Mouse (Mus musculus) frontal cortex, adult 2 months (tissue): ENCODE data around the gene Gzmm. TPM values are rescaled to one million over a fixed set of nuclear protein-coding genes. Genes with fewer than 3 reads are reported as not detected.

Experiments
- DNase-seq, 2 experiments: peaks; one replicate each; pipeline ENCODE4 v3.0.0; 2022; ENCODE audit warnings: low spot score in 1 of 2; ENCODE audit errors: extremely low spot score in 1 of 2
- polyA plus RNA-seq: library from polyadenylated mRNA; depleted of rRNA; stranded (reverse); fragments of >200 nt; gene quantifications from 2 replicates; pipeline ENCODE4 v1.2.3, GENCODE M21; 2012

The Gzmm gene
- polyA plus RNA-seq, 1 experiment = 1.8 TPM

DNA sequence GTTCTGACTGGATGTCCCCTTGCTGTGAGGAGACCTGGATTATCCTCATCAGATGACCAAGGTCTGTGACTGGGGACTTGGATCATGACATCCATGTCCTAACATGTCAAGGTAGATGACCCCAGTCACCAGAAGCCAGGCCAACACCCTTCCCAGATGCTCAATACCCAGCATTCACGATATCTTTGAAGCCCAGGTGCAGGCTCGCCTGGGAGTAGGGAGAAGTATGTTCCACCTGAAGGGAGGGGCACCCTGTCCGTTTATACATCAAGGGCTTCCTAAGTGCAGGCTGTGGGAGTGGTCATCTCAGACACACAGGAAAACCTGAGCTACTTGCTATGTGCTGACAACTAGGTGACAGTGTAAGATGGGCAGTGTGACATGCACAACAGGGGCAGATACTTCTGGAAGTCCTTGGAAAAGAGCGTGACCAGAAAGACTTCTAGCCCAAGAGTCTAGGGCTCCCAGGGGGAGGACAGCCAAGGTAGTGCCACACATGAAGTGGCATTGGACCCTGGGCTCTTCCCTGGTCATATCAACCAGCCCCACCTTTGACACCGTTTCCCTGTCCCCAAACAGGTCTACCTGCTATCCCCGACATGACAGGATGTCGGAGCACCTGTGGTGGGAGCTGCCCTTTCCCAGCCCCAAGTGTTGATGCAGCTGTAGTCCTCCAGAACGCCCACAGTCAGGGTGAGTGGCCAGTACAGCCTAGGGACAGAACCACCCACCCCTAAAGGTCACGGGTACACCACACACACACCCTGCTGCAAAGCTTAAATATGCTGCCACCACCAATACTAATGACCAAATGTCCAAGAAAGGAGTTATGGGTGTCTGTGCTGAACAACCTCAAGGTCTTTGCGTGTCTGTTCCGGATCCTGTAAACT lies 8.0 kb upstream of the Gzmm start:
- no peak for DNase-seq

DNA sequence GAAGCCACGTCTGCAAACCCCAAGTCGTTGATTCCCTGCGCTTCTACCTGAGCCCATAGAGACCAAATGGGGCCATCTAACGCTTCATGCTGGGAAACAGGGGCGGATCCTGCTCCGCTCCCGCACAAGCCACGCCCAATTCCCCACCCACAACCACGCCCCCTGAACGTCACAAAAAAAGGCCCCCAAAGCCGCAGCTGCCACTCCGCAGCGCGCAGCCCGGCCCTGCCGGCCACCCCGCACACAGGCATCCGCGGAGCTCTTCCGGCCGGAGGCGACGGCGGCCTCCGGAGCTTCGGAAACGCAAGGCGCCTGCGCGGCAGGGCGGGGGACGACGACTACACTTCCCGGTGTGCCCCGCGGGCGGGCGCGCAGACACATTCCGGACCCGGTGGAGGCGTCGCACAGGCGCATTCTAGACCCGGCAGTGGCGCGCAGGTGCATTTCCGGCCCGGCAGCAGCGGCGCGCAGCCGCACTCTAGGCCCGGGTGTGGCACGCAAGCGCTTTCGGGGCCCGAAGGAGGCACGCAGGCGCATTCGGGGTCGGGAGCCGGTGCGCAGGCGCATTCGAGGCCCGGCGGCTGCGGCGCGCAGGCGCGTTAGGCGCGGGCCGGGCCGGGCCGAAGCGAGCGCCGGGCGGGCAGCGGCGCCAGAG lies 7.1 kb upstream of the Gzmm start, which contains the start of gene Cdc34:
Cdc34 (plus strand) TSS at position 605 of the 655 bp plus-strand sequence.
- DNase-seq = peak; percentile 98 to 100

DNA sequence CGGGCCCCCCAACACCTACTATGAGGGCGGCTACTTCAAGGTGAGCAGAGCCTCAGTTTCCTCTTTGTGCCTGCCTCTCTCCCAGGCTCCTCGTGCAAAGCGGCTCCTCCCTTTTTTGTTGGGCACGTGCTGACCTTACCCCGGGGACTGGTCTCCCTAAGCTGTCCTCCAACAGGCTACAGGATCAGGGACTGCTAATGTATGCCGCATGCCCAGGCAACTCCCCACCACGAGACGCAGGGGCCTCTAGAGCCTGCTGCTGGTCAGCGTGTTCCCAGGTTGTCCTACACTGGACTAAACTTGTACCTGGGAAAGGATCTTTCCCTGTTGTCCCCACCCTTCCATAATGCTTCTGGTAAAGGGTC lies 6.3 kb upstream of the Gzmm start:
- no peak for DNase-seq

DNA sequence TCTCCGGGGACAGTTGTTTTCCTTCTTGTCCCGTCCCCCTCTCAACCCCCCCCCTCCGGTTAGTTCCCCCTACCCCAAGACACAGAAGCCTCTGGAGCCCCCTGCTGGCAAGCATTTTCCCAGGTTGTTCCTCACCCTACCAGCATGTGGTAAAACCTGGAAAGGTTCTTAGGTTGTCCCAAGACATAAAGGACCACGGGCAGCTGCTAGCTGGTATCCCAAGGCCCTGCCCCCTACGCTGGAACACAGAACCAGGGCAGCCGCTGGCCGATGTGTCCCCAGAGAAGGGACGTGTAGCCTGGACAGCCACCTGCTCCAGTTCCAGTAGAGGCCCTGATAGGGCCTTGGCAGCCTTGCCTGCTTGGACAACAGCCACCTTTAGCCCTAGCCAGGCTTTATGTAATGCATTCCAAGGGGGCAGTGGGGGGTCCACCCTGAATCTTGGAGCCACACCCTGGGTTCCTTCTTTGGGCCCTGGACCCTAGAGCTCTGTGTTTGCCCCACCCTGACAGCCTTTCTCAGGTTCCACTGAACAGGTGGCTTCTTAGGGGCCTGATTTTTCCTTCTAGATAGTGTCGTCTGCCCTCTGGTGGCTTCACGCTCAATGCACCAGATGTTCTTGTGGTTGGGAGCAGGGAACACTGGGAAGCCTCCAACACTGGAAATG lies 5.8 kb upstream of the Gzmm start:
- peak in 1 of 2 experiments; percentile 61 for DNase-seq

DNA sequence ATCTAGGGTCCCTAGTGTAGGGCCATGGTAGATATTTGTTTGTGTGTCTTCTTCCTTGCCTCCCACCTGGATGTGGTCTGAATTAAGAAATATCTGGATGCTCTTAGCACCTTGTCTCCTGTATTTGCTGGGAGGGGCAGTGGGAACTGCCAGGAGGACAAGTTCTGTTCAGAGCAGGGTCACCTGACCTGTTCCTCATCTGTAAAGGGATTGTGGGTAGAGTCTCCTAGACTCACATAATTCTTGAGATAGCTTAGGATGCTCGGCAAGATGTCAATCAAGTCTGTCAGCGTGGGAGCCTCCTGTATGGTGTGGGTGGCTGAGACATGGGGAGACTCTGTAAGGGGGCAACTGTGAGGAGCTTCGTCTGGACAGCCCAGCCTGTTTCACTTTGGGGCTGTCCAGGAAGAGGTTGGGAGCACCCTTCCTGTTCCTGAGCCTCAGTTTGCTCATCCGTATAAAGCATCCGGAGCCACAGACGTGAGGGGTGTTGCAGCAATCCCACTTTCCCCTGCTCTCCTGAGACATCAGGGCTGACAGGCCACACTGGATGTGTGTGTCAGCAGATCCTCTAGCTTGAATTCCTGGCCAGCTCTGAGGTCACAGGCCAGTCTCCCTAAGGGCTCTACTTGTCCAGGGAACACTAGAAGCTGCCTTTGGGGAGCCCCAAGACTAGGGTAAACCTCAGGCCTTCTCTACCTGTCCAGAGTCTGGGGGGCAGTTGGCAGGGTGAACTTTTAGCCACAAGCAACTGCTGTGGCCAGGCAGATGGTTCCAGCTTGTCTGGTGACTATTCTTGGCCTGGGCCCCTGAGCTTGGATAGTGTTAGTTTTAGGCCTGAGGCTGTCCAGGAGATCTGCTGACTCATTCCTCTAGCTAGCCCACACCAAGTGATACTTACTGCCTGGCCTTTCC lies 4.8 kb upstream of the Gzmm start:
- DNase-seq = no peak

DNA sequence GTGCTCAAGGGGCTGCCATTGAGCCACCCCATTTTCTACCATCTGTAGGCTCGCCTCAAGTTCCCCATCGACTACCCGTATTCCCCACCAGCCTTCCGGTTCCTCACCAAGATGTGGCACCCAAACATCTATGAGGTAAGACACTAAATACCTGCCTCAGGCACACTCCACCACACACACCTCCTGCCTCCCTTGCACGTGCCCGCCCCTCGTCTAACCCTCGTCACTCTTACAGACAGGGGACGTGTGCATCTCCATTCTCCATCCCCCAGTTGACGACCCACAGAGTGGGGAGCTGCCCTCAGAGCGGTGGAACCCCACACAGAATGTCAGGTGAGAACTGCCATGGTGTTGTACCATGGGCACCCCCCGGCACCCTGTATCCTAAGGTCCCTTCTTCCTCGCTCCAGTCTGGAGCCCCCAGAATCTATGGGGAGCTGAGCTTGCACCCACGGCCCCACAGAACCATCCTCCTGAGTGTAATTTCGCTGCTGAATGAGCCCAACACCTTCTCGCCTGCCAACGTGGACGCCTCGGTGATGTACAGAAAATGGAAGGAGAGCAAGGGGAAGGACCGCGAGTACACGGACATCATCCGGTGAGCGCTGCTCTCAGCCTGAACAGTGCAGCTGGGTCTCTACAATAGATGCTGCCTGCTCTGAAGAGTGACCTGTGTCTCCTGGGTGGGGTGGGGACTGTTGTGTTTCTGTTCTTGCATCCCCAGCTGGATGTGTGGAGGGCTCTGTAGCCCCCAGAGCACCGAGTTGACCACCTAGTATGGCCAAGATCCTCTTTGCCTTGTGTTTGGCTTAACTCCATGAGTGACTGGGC lies 3.8 kb upstream of the Gzmm start:
- DNase-seq = no peak

DNA sequence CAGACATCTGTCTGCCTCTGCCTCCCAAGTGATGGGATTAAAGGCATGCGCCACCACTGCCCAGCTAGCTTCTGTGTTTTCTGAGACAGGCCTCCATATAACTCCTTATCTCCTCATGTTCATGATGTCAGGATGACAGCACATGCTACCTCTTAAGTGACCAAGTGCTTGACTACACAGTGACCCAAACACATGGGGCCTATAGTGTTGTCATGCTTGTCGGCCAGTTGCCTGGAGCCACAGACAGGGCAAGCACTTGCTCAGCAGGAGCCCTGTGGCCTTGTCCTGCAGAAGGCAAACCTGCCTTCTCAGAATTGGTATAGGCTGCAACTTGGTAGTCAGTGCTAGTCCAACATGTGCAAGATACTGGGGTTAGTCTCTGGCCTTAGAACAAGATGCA lies 2.6 kb upstream of the Gzmm start:
- DNase-seq = no peak

DNA sequence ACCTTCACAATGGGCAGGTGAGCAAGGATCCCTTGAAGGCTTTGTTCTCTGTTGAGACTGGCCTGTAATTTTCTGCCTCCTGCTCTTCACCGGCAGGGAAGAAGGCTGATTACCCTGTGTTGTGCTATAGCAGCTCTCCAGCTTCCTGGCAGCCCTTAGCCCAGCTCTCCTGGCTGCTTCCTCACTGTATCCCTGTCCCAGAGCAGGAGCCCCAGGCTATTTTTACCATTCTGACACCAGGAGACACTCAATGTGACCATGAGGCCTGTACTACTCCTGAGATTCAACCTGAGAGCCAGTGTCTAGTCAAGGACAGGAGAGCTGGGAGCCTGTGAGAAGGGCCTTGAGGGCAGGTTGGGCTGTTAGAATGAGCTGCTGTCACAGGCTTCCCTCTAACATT lies 2.1 kb upstream of the Gzmm start:
- DNase-seq = no peak

DNA sequence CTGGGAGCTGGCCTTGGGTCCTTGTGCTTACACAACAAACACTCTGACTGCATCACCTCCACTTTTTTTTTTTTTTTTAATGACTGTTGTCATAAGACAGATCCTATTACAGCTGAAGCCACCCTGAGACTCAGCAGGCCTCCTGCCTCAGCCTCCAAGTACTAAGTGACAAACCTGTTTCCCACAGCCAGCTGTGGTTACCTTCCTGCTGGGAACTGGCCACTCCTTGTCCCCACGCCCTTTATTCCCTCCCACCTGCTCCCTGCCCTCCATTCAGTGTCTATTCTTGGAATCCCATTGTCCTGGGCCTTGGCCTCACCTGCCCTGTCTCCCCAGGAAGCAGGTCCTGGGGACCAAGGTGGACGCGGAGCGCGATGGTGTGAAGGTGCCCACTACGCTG lies 1.3 kb upstream of the Gzmm start:
- no peak for DNase-seq

DNA sequence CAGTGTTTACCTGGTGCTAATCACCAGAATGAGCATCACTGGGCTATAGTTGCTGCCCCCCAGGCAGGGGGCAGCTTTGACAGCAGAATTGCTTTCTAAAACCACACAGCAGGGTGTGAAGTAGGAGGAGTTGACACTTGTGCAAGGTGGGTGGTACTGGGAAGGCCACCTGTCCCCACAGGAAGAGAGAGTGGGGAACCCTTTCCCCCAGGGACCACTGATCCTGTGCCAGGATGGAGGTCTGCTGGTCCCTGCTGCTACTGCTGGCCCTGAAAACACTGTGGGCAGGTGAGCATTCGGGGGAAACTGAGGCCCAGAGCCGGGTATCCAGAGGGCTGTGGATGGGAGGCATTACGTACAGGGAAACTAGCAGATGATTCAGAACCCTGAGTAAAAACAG lies 358 bp downstream of the Gzmm start:
- DNase-seq = no peak

DNA sequence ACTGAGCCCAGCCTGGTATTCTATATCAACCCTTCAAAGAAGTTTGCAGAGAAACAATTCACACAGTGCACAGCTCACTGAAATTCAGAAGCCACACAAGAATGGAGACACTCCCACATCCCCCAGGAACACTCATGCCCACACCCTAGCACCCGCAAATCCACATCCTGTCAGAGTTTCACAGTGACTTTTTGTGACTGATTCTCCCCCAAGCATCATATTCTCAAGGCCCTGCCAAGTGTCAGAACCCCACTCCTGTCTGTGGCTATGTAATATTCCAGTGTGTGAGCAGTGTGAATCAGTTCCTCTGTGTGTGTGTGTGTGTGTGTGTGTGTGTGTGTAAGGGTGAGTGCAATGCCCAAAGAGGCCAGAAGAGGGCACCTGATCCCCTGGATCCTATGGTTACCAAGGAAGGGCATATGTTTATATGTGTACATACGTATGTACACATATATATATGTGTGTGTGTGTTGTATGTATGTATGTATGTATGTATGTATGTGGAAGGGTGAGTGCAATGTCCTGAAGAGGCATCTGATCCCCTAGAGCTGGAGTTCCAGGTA lies 3.2 kb downstream of the Gzmm start:
- no peak for DNase-seq

DNA sequence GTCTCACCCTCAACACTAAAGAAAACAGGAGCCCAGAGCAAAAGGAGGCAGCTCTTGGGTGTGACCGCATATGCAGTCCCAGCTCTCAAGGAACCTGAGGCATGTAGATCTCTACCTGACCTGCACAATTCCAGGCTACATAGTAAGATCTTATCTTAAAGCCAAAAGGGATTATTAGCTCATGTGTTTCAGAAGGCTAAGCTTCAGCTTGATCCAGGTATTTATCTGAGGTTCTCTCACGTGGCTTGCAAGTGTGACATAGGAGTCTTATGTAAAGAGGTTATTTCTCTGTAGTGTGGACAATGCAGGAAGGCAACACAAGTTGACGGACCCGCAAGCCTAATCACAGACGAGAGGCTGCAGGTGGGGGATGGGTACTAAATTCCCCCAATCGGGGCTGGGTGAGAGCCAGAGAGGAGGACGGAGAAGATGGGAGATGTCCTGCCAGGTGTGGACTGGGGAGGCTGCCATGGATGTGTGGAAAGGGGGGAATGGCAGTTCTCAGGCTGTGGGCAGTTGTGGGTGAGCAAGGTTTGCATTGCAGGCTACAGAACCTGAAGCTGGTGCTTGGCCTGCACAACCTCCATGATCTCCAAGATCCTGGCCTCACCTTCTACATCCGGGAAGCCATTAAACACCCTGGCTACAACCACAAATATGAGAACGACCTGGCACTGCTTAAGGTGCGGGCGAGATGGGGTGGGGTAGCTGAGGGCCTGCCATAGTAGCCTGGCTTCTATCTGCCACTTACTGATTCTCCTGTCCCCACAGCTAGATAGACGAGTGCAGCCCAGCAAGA lies 5.0 kb downstream of the Gzmm start:
- no peak for DNase-seq

DNA sequence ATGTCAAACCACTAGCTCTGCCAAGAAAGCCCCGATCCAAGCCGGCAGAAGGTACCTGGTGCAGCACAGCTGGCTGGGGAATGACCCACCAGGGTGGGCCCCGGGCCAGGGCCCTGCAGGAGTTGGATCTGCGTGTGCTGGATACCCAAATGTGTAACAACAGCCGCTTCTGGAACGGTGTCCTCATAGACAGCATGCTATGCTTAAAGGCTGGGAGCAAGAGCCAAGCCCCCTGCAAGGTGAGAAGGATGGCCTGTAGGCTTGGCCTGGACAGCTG lies 5.5 kb downstream of the Gzmm start:
- no peak for DNase-seq

DNA sequence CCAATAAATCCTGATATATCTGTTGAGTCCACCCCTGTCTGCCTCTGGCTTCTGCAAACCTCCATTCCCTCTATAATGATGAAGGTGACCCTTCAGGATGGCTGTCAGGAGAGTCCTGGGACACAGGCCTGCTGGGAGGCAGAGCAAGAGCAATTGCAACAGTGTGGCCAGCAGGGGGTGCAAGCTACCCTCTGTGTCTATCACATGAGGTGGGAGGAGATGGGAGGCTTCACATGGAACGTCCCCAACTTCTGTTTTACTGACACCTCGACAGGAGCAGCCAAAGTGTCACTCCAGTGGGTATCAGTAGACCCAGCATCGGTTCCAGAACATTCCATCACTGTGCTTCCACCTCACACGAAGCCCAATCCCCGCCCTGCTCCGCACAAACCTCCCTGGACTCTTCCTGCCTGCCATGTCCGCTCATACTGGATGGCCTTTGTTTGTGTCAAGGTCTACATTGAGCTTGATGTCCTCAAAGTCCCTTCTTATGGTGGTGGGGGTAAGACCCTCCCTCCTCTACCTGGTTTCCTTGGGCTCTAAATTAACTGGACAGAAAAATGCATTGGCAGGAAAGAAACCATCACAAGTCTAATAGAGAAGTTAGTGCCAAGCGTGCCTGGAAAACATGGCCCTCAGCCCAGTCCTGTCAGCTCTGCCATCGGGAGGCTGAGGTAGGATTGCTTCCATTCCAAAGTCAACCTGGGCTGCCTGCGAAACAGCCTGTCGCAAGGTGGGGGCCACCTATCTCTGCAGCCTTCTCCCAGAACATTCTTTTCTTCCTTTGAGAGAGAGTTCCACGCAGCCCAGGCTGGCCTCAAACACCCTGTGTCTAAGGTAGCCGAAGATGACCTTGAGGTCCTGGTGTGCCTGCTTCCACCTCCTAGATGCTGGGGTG lies 6.7 kb downstream of the Gzmm start:
- peak in 1 of 2 experiments; percentile 76 for DNase-seq

DNA sequence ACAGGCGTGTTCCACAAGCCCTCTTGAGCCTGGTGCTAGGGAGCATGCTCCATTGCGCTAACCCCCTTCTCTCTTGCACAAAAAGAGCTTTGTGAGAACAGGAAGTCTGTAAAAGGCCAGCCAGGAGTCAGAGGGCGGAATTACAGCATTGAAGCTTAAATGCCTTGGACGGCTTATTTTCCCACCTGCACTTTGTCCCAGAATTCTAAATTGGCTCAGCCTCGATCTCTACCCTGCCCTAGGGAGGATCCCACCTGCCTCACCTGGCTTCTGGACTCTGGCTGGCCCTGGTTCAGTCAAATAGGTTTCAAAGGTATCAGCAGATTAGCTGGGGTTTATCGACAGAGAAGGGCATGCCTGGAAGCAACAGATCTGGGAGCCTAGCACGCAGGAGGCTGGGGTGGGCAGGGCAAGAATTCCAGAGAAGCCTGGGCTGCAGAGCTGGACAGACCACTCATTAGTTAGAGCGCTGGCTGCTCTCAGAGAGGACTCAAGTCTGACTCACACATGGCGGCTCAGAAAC lies 7.4 kb downstream of the Gzmm start:
- no peak for DNase-seq

DNA sequence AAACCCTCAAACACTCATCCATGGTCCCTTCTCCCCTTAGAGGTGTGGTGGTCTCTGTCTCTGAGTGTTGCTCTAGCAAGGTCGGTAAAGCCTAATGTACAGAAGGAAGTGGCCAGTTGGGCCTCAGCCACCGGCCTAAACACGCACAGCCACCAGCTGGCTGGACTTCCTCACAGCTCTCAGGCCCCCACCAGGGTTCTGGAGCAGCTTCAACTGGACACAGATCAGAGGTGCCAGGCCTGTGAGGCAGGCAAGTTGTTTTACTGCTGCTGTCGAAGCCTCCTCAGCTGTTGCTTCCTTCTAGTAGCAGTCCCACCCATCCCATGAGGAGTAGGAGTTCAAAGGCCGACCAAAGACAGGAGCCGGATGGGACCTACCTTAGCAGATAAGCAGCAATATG lies 9.1 kb downstream of the Gzmm start:
- no peak for DNase-seq

DNA sequence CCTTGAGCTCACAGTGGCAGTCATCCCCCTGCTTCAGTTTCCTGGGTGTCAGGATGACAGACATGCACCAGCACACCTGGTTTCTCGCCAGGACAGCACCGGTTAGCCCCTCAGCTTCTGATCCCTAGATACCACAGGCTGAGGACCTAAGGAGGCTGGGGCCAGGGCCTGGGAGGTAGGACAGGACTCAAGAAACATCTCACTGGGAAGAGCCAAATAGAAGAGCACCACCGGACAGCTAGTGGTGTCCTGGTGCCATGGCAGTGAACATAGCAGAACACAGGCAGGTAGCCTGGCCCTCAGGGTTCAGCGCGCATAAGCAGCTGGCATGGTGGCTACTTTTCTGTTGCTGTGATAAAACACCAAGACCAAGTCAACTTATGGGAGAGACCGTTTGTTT lies 9.6 kb downstream of the Gzmm start:
- DNase-seq = no peak

DNA sequence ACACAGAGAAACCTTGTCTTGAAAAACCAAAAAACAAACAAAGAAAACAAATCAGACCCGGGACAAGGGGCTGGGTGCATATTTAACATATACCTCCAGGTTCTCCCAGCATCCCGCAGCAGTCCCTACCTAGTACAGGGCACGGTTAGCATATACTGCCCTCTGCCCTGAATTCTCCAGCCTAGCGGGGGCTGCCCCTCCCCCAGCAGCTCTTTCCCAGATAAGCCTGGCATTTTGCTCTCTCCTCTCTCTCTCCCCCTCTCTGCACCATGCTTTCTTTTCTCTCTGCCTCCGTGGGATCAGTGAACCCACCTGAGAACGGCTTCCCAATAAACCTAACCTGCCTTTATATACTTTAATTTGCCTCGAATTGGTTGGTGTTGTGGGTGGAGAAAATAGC lies 11.9 kb downstream of the Gzmm start:
- no peak for DNase-seq
